Mouse (Mus musculus) activated CD4-positive, CD25-positive, alpha-beta regulatory T cell, adult 9 weeks (primary cell): ENCODE results near the gene Ankrd13c. TPM values are rescaled to one million over a fixed set of nuclear protein-coding genes. Genes with fewer than 3 reads are reported as not detected.

Source experiments
- polyA plus RNA-seq: library from polyadenylated mRNA; unstranded; fragments of 100-300 nt; shearing (Covaris generic); gene quantifications from one replicate; pipeline ENCODE4 v1.2.1, GENCODE M21; 2017

The Ankrd13c gene
- polyA plus RNA-seq: 16.9 TPM

DNA sequence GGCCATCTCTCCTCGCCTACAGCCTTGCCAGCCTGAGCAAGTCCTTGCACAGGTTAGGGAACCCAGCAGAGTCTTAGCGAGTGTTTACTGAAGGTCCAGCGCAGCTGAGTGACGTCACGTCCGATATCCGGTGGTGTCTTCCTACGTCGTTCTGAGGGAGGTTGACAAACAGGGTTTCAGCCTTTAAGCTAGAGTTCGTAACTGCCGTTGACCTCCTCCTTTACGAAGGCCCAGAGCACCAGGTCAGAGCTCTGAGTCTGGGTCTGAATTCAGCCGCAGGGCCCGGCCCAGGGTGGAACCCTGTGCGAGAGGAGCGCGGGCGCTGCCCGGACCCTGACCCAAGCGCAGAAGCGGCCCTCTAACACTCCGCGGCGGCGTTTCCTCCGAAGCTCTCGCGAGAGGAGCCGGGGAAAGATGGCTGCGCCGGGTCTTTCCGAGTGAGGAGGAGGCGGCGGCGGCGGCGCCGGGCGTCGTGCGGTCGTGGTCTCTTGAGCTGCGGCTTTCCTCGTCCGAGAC, at the start of gene Ankrd13c:
Gene Ankrd13c, plus strand, starts transcription at position 397 of the 516 bp plus-strand sequence.

DNA sequence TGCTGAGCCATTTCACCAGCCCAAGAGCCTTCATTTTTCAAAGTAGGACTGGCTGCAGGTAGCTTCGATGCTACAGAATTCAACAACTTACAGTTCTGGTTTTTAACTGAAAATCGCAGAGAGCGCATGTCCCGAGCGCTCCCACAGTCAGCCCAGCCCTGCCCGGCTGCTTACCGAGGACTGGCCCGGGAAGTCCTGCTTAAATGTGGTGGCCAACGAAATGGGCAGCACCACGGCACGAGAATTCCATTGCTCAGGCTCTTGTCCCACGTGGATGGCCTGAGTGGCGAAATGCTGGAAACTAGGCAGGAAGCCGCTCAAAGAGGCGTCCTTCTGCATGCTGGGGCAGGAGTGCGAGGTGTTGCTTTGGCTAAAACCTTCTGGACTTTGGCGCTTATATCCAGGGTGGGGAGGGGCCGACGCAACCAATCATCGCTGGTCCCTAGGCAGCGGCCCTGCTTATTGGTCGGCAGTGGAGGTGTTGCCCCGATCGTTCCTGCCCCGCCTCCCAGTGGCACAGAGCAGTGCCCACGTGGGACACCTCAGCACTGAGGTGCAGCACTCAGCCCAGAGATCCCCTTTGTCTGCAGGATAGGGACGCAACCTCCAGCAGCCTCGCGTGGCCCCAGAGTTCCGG, 22.2 kb upstream of the Ankrd13c start, which contains the start of gene Cth:
Gene Cth, minus strand, starts transcription at position 386 of the 637 bp plus-strand sequence.

DNA sequence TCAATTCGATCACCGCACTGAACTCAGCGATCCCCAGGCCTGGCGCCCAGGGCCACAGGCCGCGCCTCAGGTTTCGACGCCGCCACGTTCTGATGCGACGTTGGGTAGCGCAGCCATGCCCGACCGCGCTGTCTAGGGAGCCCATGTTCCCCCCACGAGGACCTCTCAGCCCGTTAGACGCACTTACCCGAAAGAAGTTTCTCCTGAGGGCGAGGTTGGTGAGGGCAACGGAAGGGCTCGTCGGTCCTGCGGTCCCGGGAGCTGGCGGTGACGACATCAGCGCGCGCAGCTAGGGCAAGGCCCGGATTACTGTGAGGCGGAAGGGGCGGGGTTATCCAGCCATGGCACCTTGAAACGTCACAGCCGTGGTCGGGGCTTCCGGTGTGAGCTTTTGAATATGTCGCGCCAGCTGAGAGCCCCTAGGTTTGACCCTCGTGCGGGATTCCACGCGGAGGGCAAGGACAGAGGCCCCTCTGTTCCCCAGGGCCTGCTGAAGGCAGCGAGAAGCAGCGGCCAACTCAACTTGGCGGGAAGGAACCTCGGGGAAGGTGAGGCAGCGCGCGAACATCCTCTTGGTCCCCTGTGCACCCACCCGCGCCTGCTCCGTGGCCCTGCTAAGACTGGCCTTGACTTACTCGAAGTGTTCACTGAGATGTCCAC, 89.4 kb downstream of the Ankrd13c start, which contains the start of the genes Srsf11 and Lrrc40:
Gene Srsf11, minus strand, starts transcription at position 311 of the 660 bp plus-strand sequence.
Gene Lrrc40, plus strand, starts transcription at position 334 of the 660 bp plus-strand sequence.

Other genes with a start within 250 kb of the Ankrd13c start
- gene Cth, start 22.2 kb upstream of the Ankrd13c start, polyA plus RNA-seq: not detected
- gene Srsf11, start 89.4 kb downstream of the Ankrd13c start, polyA plus RNA-seq: 254 TPM
- gene Lrrc40, start 89.4 kb downstream of the Ankrd13c start, polyA plus RNA-seq: 23.1 TPM